In genomic region chr2:40510594-40511304, GRCm38 (mm10) we compare ENCODE assay signal across 24 mouse cellular contexts.
DNase-seq lines count a peak whose midpoint lies in the region; ATAC-seq lines count a peak whose summit lies in the region.
"Had no signal": no experiment of that assay in that cellular context is flagged by ENCODE, and none has a peak within 500 bp of the region (broad histone marks: within the 10 kb centered on the region; RNA-seq: fewer than 3 reads in every experiment).

No protein-coding gene starts in this region.

- no peaks in the 10 kb centered on the region for H3K36me3 ChIP-seq in hindbrain, embryonic 15.5 days
- no peaks in the 10 kb centered on the region for H3K36me3 ChIP-seq in hindbrain, embryonic 11.5 days (ENCODE audit: control insufficient read depth, insufficient read depth, low read length)
- H3K36me3 ChIP-seq in midbrain, embryonic 16.5 days (ENCODE audit: control insufficient read depth, insufficient read depth, low read length) = no peaks in the 10 kb centered on the region
- H3K36me3 ChIP-seq in midbrain, embryonic 10.5 days = no peaks in the 10 kb centered on the region
- H3K36me3 ChIP-seq in neural tube, embryonic 14.5 days (ENCODE audit: control insufficient read depth, insufficient read depth, low read length) = no peaks in the 10 kb centered on the region
- H3K36me3 ChIP-seq: intestine, embryonic 15.5 days; limb, embryonic 12.5 days; liver, embryonic 12.5 days had no signal

- no peak overlapping the region for H3K27ac ChIP-seq in hindbrain, embryonic 15.5 days (replicated peaks)
- H3K27ac ChIP-seq in hindbrain, embryonic 11.5 days (ENCODE audit: low read depth, low read length) = no peak overlapping the region
- H3K27ac ChIP-seq in midbrain, embryonic 16.5 days (ENCODE audit: low read length) = no peak overlapping the region
- H3K27ac ChIP-seq in midbrain, embryonic 10.5 days (replicated peaks) = no peak overlapping the region
- H3K27ac ChIP-seq in neural tube, embryonic 14.5 days (ENCODE audit: low read depth, low read length) = no peak overlapping the region
- H3K27ac ChIP-seq: intestine, embryonic 15.5 days; limb, embryonic 12.5 days; liver, embryonic 12.5 days had no signal

- WGBS in hindbrain, embryonic 15.5 days = 52% methylated on average over 3 of the region's 3 CpGs
- WGBS in hindbrain, embryonic 11.5 days = 66% methylated on average over 3 of the region's 3 CpGs
- WGBS in midbrain, embryonic 16.5 days = 42% methylated on average over 3 of the region's 3 CpGs
- WGBS in midbrain, embryonic 10.5 days = 77% methylated on average over 3 of the region's 3 CpGs
- WGBS in neural tube, embryonic 14.5 days = 43% methylated on average over 3 of the region's 3 CpGs

- no peak overlapping the region for H3K4me3 ChIP-seq in hindbrain, embryonic 15.5 days
- H3K4me3 ChIP-seq in hindbrain, embryonic 11.5 days (ENCODE audit: low read depth, low read length) = no peak overlapping the region
- no peak overlapping the region for H3K4me3 ChIP-seq in midbrain, embryonic 16.5 days (ENCODE audit: low read depth, low read length)
- no peak overlapping the region for H3K4me3 ChIP-seq in midbrain, embryonic 10.5 days
- no peak overlapping the region for H3K4me3 ChIP-seq in neural tube, embryonic 14.5 days (ENCODE audit: low read depth, low read length)
- H3K4me3 ChIP-seq: intestine, embryonic 15.5 days; limb, embryonic 12.5 days; liver, embryonic 12.5 days had no signal

- DNase-seq in cerebellum, postnatal 10 days = peak; percentile 4
- DNase-seq in cerebellum, postnatal 4 days (ENCODE audit: low spot score in 2 of 2) = no peak
- DNase-seq in hindbrain, embryonic 11.5 days (ENCODE audit: low spot score) = no peak
- DNase-seq in midbrain, embryonic 10.5 days (ENCODE audit: low spot score) = no peak
- DNase-seq in layer of hippocampus, postnatal 10 days (ENCODE audit: low spot score in 2 of 2) = no peak
- DNase-seq: adrenal gland, postnatal 14 days; cerebellum, adult 18-20 months; cerebellum, postnatal 36 days; heart, adult 18-20 months; heart, postnatal 36 days; kidney, adult 9 months; kidney, postnatal 25 days; lung, embryonic 14.5 days; lung, postnatal 36 days; spleen, adult 18-20 months; thymus, adult 18-20 months; thymus, postnatal 4 days had no signal

- no peaks in the 10 kb centered on the region for H3K27me3 ChIP-seq in hindbrain, embryonic 15.5 days
- no peaks in the 10 kb centered on the region for H3K27me3 ChIP-seq in hindbrain, embryonic 11.5 days (ENCODE audit: control insufficient read depth, insufficient read depth, low read length)
- no peaks in the 10 kb centered on the region for H3K27me3 ChIP-seq in midbrain, embryonic 16.5 days (ENCODE audit: control insufficient read depth, insufficient read depth, low read depth, low read length)
- H3K27me3 ChIP-seq in midbrain, embryonic 10.5 days (ENCODE audit: low read depth, poor library complexity, severe bottlenecking) = no peaks in the 10 kb centered on the region
- no peaks in the 10 kb centered on the region for H3K27me3 ChIP-seq in neural tube, embryonic 14.5 days (ENCODE audit: control insufficient read depth, insufficient read depth, low read length)
- H3K27me3 ChIP-seq: intestine, embryonic 15.5 days; limb, embryonic 12.5 days; liver, embryonic 12.5 days; Patski had no signal

- H3K4me1 ChIP-seq in hindbrain, embryonic 15.5 days (replicated peaks) = no peaks in the 10 kb centered on the region
- H3K4me1 ChIP-seq in hindbrain, embryonic 11.5 days (replicated peaks; ENCODE audit: control insufficient read depth, insufficient read depth, low read length) = no peaks in the 10 kb centered on the region
- H3K4me1 ChIP-seq in midbrain, embryonic 16.5 days (ENCODE audit: control insufficient read depth, insufficient read depth, low read length) = no peaks in the 10 kb centered on the region
- no peaks in the 10 kb centered on the region for H3K4me1 ChIP-seq in midbrain, embryonic 10.5 days
- H3K4me1 ChIP-seq in neural tube, embryonic 14.5 days (ENCODE audit: control insufficient read depth, insufficient read depth, low read length) = no peaks in the 10 kb centered on the region
- H3K4me1 ChIP-seq: intestine, embryonic 15.5 days; limb, embryonic 12.5 days; liver, embryonic 12.5 days had no signal

- no peaks in the 10 kb centered on the region for H3K9me3 ChIP-seq in hindbrain, embryonic 15.5 days
- H3K9me3 ChIP-seq in hindbrain, embryonic 11.5 days (ENCODE audit: control insufficient read depth, low read length) = no peaks in the 10 kb centered on the region
- no peaks in the 10 kb centered on the region for H3K9me3 ChIP-seq in midbrain, embryonic 16.5 days (replicated peaks; ENCODE audit: control insufficient read depth, low read length, poor library complexity, severe bottlenecking)
- no peaks in the 10 kb centered on the region for H3K9me3 ChIP-seq in midbrain, embryonic 10.5 days (replicated peaks)
- H3K9me3 ChIP-seq in neural tube, embryonic 14.5 days (ENCODE audit: control insufficient read depth, low read length) = no peaks in the 10 kb centered on the region
- H3K9me3 ChIP-seq: intestine, embryonic 15.5 days; limb, embryonic 12.5 days; liver, embryonic 12.5 days had no signal

- peak; percentile 71; the same call in 1 of the 2 replicates for ATAC-seq in hindbrain, embryonic 15.5 days (ENCODE audit: low FRiP score, low read depth)
- no peak for ATAC-seq in hindbrain, embryonic 11.5 days (ENCODE audit: low FRiP score)
- peak; percentile 67; the same call in 1 of the 2 replicates for ATAC-seq in midbrain, embryonic 16.5 days
- ATAC-seq in neural tube, embryonic 14.5 days (ENCODE audit: low read depth) = peak; percentile 74; the same call in 1 of the 2 replicates
- ATAC-seq: intestine, embryonic 15.5 days; liver, embryonic 12.5 days; Patski had no signal

- H3K4me2 ChIP-seq in hindbrain, embryonic 15.5 days = no peak overlapping the region
- H3K4me2 ChIP-seq in hindbrain, embryonic 11.5 days (replicated peaks; ENCODE audit: low read depth, low read length) = no peak overlapping the region
- no peak overlapping the region for H3K4me2 ChIP-seq in midbrain, embryonic 16.5 days (ENCODE audit: low read length)
- H3K4me2 ChIP-seq in neural tube, embryonic 14.5 days (ENCODE audit: low read depth, low read length) = no peak overlapping the region
- H3K4me2 ChIP-seq: intestine, embryonic 15.5 days; limb, embryonic 12.5 days; liver, embryonic 12.5 days; lung, embryonic 14.5 days had no signal

- no peak overlapping the region for H3K9ac ChIP-seq in hindbrain, embryonic 15.5 days
- no peak overlapping the region for H3K9ac ChIP-seq in hindbrain, embryonic 11.5 days (ENCODE audit: low read depth, low read length)
- no peak overlapping the region for H3K9ac ChIP-seq in midbrain, embryonic 16.5 days (ENCODE audit: low read depth, low read length)
- H3K9ac ChIP-seq in neural tube, embryonic 14.5 days (replicated peaks; ENCODE audit: low read depth, low read length) = no peak overlapping the region
- H3K9ac ChIP-seq: intestine, embryonic 15.5 days; limb, embryonic 12.5 days; liver, embryonic 12.5 days; lung, embryonic 14.5 days had no signal

Comparison
In these comparisons a context has a peak if more than half of its experiments do, and no peak if none do; other contexts are left out.
1. DNase-seq: peak in cerebellum, postnatal 10 days (2 of 2); none in cerebellum, postnatal 4 days (0 of 2), hindbrain, embryonic 11.5 days (single experiment), midbrain, embryonic 10.5 days (single experiment) and layer of hippocampus, postnatal 10 days (0 of 2).